Mouse (Mus musculus) myocyte (in vitro differentiated cells): Measurements from ENCODE around the gene Lamc3. TPM values are rescaled to one million over a fixed set of nuclear protein-coding genes. Genes with fewer than 3 reads are reported as not detected.

Source experiments
- H3K27me3 ChIP-seq: one replicate; pipeline ENCODE4 v1.6.1; 2011; ENCODE audit not compliant: control insufficient read depth, insufficient read depth, insufficient read length
- H3K36me3 ChIP-seq: one replicate; pipeline ENCODE4 v1.6.1; 2011; ENCODE audit not compliant: control insufficient read depth, insufficient read depth
- H3K4me2 ChIP-seq: one replicate; pipeline ENCODE4 v1.6.1; 2011; ENCODE audit warnings: low read depth, control low read depth
- H3K4me3 ChIP-seq: one replicate; pipeline ENCODE4 v1.5.1; 2011; ENCODE audit warnings: mild to moderate bottlenecking, control low read depth, moderate library complexity
- H3K79me2 ChIP-seq: one replicate; pipeline ENCODE4 v1.6.1; 2011; ENCODE audit not compliant: control insufficient read depth, insufficient read depth
- H3ac ChIP-seq: one replicate; pipeline ENCODE4 v1.6.1; 2011; ENCODE audit not compliant: control insufficient read depth, insufficient read length
- CEBPB ChIP-seq: IDR thresholded peaks from 2 replicates; pipeline ENCODE4 v1.6.1; 2011; ENCODE audit warnings: mild to moderate bottlenecking, moderate library complexity; ENCODE audit not compliant: poor library complexity, insufficient read depth, severe bottlenecking
- E2F4 ChIP-seq: IDR thresholded peaks from one replicate; pipeline ENCODE4 v1.6.1; 2011; ENCODE audit warnings: mild to moderate bottlenecking, control low read depth, moderate library complexity; ENCODE audit not compliant: insufficient read depth
- MAX ChIP-seq: IDR thresholded peaks from one replicate; pipeline ENCODE4 v1.6.1; 2011; ENCODE audit warnings: low read depth, mild to moderate bottlenecking, control low read depth
- MYOD1 ChIP-seq, 3 experiments: IDR thresholded peaks; one replicate each; pipeline ENCODE4 v1.6.1; 2011; ENCODE audit warnings: control low read depth in 2 of 3, low read depth in 2 of 3, mild to moderate bottlenecking in 2 of 3, moderate library complexity in 1 of 3; ENCODE audit not compliant: insufficient read length in 2 of 3, control insufficient read depth in 1 of 3
- MYOG ChIP-seq, 3 experiments: IDR thresholded peaks; one replicate each; pipeline ENCODE4 v1.6.1; 2011; ENCODE audit warnings: control low read depth in 2 of 3, low read depth in 2 of 3, mild to moderate bottlenecking in 2 of 3; ENCODE audit not compliant: insufficient read length in 2 of 3, control insufficient read depth in 1 of 3, insufficient read depth in 1 of 3
- POLR2A ChIP-seq: IDR thresholded peaks from one replicate; pipeline ENCODE4 v1.6.1; 2011; ENCODE audit warnings: low read depth, mild to moderate bottlenecking, control low read depth, moderate library complexity; ENCODE audit not compliant: insufficient read length
- POLR2AphosphoS2 ChIP-seq: IDR thresholded peaks from one replicate; pipeline ENCODE4 v1.6.1; 2011; ENCODE audit warnings: low read depth, control low read depth; ENCODE audit not compliant: insufficient read length
- REST ChIP-seq: IDR thresholded peaks from one replicate; pipeline ENCODE4 v1.6.1; 2011; ENCODE audit warnings: mild to moderate bottlenecking, control low read depth, moderate library complexity; ENCODE audit not compliant: insufficient read depth, insufficient read length
- SRF ChIP-seq: IDR thresholded peaks from one replicate; pipeline ENCODE4 v1.6.1; 2011; ENCODE audit warnings: low read depth; ENCODE audit not compliant: control insufficient read depth, insufficient read length
- TCF12 ChIP-seq: IDR thresholded peaks from one replicate; pipeline ENCODE4 v1.6.1; 2011; ENCODE audit warnings: mild to moderate bottlenecking, control low read depth; ENCODE audit not compliant: poor library complexity, insufficient read depth, severe bottlenecking
- TCF3 ChIP-seq: IDR thresholded peaks from one replicate; pipeline ENCODE4 v1.6.1; 2011; ENCODE audit warnings: low read depth, control low read depth; ENCODE audit not compliant: insufficient read length
- USF1 ChIP-seq: IDR thresholded peaks from one replicate; pipeline ENCODE4 v1.6.1; 2011; ENCODE audit warnings: low read depth, mild to moderate bottlenecking, control low read depth, moderate library complexity
- polyA plus RNA-seq: library from polyadenylated mRNA; unstranded; fragments of >200 nt; fragmentation: generic; extraction: Trizol; gene quantifications from one replicate; pipeline ENCODE4 v1.2.1, GENCODE M21; 2012; ENCODE audit warnings: missing spikeins

Lamc3 gene
- polyA plus RNA-seq, 1 experiment: 0.22 TPM

DNA sequence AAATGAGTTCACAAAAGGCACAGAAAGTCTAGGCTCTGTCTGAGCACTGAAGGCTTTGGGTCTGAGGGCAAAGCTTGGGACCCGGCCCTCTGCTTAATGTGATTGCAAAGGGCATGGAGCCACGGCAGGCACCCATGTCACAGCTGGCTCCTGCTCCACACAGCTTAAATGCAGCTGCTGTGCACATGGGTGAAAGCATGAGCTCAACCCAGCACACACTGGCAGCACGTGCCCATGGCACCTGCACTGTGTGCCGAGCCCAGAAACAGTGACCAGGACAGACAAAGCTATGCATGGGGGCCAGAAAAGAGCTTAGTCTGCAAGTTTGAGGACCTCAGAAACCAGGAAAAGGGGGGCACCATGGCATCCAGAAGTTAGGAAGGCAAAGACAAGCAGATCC lies 36.6 kb downstream of the Lamc3 start:
- Histone ChIP-seq H3K36me3 (no peaks in the 10 kb centered on the region), H3ac (no peak overlapping the region), H3K4me2 (no peak overlapping the region), H3K79me2 (no peaks in the 10 kb centered on the region), H3K4me3 (no peak overlapping the region), H3K27me3 (peaks cover 46% of the 10 kb centered on the region)
- TF ChIP-seq MYOG (IDR thresholded peaks at IDR 0.05; ENCODE audit: control insufficient read depth in 1 of 3, insufficient read depth in 1 of 3, insufficient read length in 2 of 3, low read depth in 2 of 3) (peak in 2 of 3 experiments; percentile 67 to 69), MYOD1 (IDR thresholded peaks at IDR 0.05; ENCODE audit: control insufficient read depth in 1 of 3, insufficient read length in 2 of 3, low read depth in 2 of 3) (peak in 1 of 3 experiments; percentile 36), SRF (no peak), REST (no peak), USF1 (no peak)

GRCm38 (mm10) chr2:31924811-31925210 lies 37.7 kb downstream of the Lamc3 start:
- no peak overlapping the region for H3K4me3 ChIP-seq
- no peak overlapping the region for H3ac ChIP-seq
- TF ChIP-seq USF1 (no peak), POLR2AphosphoS2 (no peak), MAX (no peak), CEBPB (no peak), MYOG (IDR thresholded peaks at IDR 0.05; ENCODE audit: control insufficient read depth in 1 of 3, insufficient read depth in 1 of 3, insufficient read length in 2 of 3, low read depth in 2 of 3) (peak in 1 of 3 experiments; percentile 46), TCF3 (no peak), POLR2A (no peak), TCF12 (no peak), MYOD1 (IDR thresholded peaks at IDR 0.05; ENCODE audit: control insufficient read depth in 1 of 3, insufficient read length in 2 of 3, low read depth in 2 of 3) (peak in 1 of 3 experiments; percentile 32), E2F4 (no peak), REST (peak; percentile 11), SRF (no peak)
- no peak overlapping the region for H3K4me2 ChIP-seq
- H3K27me3 ChIP-seq: peaks cover 46% of the 10 kb centered on the region
- no peaks in the 10 kb centered on the region for H3K36me3 ChIP-seq
- H3K79me2 ChIP-seq: no peaks in the 10 kb centered on the region

DNA sequence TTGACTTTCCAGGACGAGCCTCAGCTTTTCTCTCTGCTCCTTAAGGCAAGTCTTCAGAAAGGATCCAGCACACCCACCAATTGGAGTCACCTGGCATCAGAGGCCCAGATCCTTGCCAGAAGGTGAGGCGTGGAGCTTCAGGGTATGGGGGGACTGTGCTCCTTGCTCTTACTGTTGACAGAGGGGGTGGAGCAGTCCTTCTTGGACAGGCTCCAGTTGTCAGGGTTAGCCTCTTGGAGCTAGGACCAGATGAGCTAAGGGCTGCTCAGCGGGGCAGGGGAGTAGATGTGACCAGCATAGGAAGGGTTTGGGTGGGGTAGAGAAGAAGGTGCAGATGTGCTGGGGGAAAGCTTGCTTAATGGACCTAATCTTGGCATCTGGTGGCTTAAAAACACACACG lies 38.8 kb downstream of the Lamc3 start:
- Histone ChIP-seq H3K36me3 (no peaks in the 10 kb centered on the region), H3ac (no peak overlapping the region), H3K4me2 (no peak overlapping the region), H3K79me2 (no peaks in the 10 kb centered on the region), H3K4me3 (no peak overlapping the region), H3K27me3 (peaks cover 36% of the 10 kb centered on the region)
- TF ChIP-seq MAX (no peak), MYOD1 (IDR thresholded peaks at IDR 0.05; ENCODE audit: control insufficient read depth in 1 of 3, insufficient read length in 2 of 3, low read depth in 2 of 3) (no peak), SRF (no peak), CEBPB (no peak), TCF3 (no peak), REST (no peak), MYOG (IDR thresholded peaks at IDR 0.05; ENCODE audit: control insufficient read depth in 1 of 3, insufficient read depth in 1 of 3, insufficient read length in 2 of 3, low read depth in 2 of 3) (no peak), E2F4 (no peak), TCF12 (no peak), POLR2AphosphoS2 (no peak), USF1 (no peak)

GRCm38 (mm10) chr2:31929664-31930063 lies 42.6 kb downstream of the Lamc3 start:
- Histone ChIP-seq H3K79me2 (no peaks in the 10 kb centered on the region), H3K27me3 (peaks cover 2% of the 10 kb centered on the region)

DNA sequence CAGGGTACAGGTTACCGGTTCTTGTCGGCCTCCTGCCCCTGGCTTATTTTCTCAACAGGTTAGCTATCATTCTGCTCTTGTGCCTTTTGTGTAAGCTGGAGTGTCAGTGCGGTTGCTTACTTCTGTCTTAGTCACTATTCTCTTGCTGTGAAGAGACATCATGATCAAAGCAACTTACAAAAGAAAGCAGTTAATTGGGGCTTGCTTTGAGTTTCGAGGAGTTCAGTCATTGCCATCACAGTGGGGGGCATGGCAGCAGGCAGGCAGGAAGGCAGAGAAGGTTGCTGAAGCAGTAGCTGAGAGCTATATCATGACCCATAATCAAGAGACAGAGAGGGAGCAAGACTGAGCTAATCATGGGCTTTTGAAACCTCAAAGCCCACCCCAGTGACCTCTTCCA lies 47.5 kb downstream of the Lamc3 start:
- H3K4me3 ChIP-seq: no peak overlapping the region
- H3K27me3 ChIP-seq: no peaks in the 10 kb centered on the region
- no peak for TF ChIP-seq USF1
- no peak for TF ChIP-seq MAX
- no peak for TF ChIP-seq CEBPB
- no peak for TF ChIP-seq MYOG (IDR thresholded peaks at IDR 0.05; ENCODE audit: control insufficient read depth in 1 of 3, insufficient read depth in 1 of 3, insufficient read length in 2 of 3, low read depth in 2 of 3)
- no peak for TF ChIP-seq MYOD1 (IDR thresholded peaks at IDR 0.05; ENCODE audit: control insufficient read depth in 1 of 3, insufficient read length in 2 of 3, low read depth in 2 of 3)
- TF ChIP-seq POLR2A: no peak
- no peak for TF ChIP-seq SRF
- TF ChIP-seq E2F4: no peak
- TF ChIP-seq TCF3: no peak
- no peak for TF ChIP-seq REST
- TF ChIP-seq POLR2AphosphoS2: no peak
- TF ChIP-seq TCF12: no peak
- no peak overlapping the region for H3ac ChIP-seq
- H3K36me3 ChIP-seq: no peaks in the 10 kb centered on the region
- no peak overlapping the region for H3K4me2 ChIP-seq
- H3K79me2 ChIP-seq: no peaks in the 10 kb centered on the region

More at GRCm38 (mm10) chr2:31929664-31930063, 42.6 kb downstream of the Lamc3 start:
- TF ChIP-seq TCF3: no peak
- no peaks in the 10 kb centered on the region for H3K36me3 ChIP-seq
- H3K4me3 ChIP-seq: no peak overlapping the region
- no peak overlapping the region for H3K4me2 ChIP-seq
- H3ac ChIP-seq: no peak overlapping the region
